Comparison of ENCODE assay signal across 8 mouse cellular contexts in genomic region chr1:152956221-152956620, GRCm38 (mm10). TPM values are rescaled to one million over a fixed set of nuclear protein-coding genes. Genes with fewer than 3 reads are reported as not detected.
DNase-seq lines count a peak whose midpoint lies in the region; ATAC-seq and TF ChIP-seq lines count a peak whose summit lies in the region.

No protein-coding gene starts in this region.

- H3K4me3 ChIP-seq in ES-E14 (ENCODE audit: insufficient read depth in 1 of 2, low read depth in 1 of 2, low read length in 2 of 2, poor library complexity in 1 of 2, severe bottlenecking in 1 of 2) = peak overlapping the region; percentile 62 to 68
- peak overlapping the region; percentile 60 for H3K4me3 ChIP-seq in forebrain, embryonic 12.5 days (replicated peaks)

- no peaks in the 10 kb centered on the region for H3K9me3 ChIP-seq in ES-E14 (ENCODE audit: control insufficient read depth, insufficient read depth, low read depth, low read length)
- no peaks in the 10 kb centered on the region for H3K9me3 ChIP-seq in forebrain, embryonic 12.5 days

- no peak; the same call in 1 of the 2 replicates for ATAC-seq in forebrain, embryonic 12.5 days (ENCODE audit: low FRiP score)
- ATAC-seq in megakaryocyte, adult 5-6 weeks (ENCODE audit: poor library complexity, severe bottlenecking) = no peak

- peak; percentile 39 for DNase-seq in ES-E14 (ENCODE audit: low read depth, low spot score)
- peak; percentile 8 for DNase-seq in c-Kit-positive CD71-positive TER-119-positive erythroid progenitor cells, embryonic 14.5 days (ENCODE audit: low spot score)
- peak; percentile 71 to 85 for DNase-seq in heart, postnatal 14 days
- peak; percentile 72 to 80 for DNase-seq in kidney, postnatal 25 days
- DNase-seq in lung, postnatal 14 days = peak; percentile 76
- DNase-seq in right cerebral cortex, adult 2 months (ENCODE audit: low spot score in 2 of 2) = peak; percentile 30 to 49

- peaks cover 46% of the 10 kb centered on the region for H3K27me3 ChIP-seq in forebrain, embryonic 12.5 days

- H3K9ac ChIP-seq in ES-E14 (ENCODE audit: insufficient read depth, low read depth, low read length, poor library complexity, severe bottlenecking) = no peak overlapping the region
- 0 out of 2 replicates have a peak overlapping the region, but pooled peaks have one; percentile 55 for H3K9ac ChIP-seq in forebrain, embryonic 12.5 days

- no peak overlapping the region for H3K27ac ChIP-seq in ES-E14 (ENCODE audit: insufficient read depth, low read depth, low read length, poor library complexity, severe bottlenecking)
- H3K27ac ChIP-seq in forebrain, embryonic 12.5 days = no peak overlapping the region

- no peaks in the 10 kb centered on the region for H3K36me3 ChIP-seq in ES-E14 (ENCODE audit: control insufficient read depth, insufficient read depth, low read length, poor library complexity, severe bottlenecking)
- no peaks in the 10 kb centered on the region for H3K36me3 ChIP-seq in forebrain, embryonic 12.5 days (replicated peaks)

- in situ Hi-C loops in ES-E14 (cut with MboI; ENCODE audit: low sequenced_read_pairs in 2 of 2, unreplicated experiment in 2 of 2) = no loop called here

- H3K4me1 ChIP-seq in ES-E14 (ENCODE audit: control insufficient read depth in 2 of 2, insufficient read depth in 2 of 2, low read length in 2 of 2, poor library complexity in 1 of 2) = no peaks in the 10 kb centered on the region; a peak in 1 of 4 replicates
- H3K4me1 ChIP-seq in forebrain, embryonic 12.5 days = peaks cover 24% of the 10 kb centered on the region

- intact Hi-C loops in heart, postnatal 14 days (cut with DNase I) = no loop called here

- WGBS in forebrain, embryonic 12.5 days = 3% methylated on average over 14 of the region's 14 CpGs

- H3K4me2 ChIP-seq in forebrain, embryonic 12.5 days = peak overlapping the region; percentile 84

TF ChIP-seq in ES-E14, 5 proteins besides CTCF, POLR2A, EP300 and RAD21:
- TF ChIP-seq ZC3H11A (IDR thresholded peaks at IDR 0.05; ENCODE audit: borderline replicate concordance, low read depth, low read length) (no peak), HCFC1 (IDR thresholded peaks at IDR 0.05; ENCODE audit: borderline replicate concordance, insufficient read depth, low read length) (no peak), ZNF384 (IDR thresholded peaks at IDR 0.05; ENCODE audit: low read depth, low read length) (no peak), MAFK (IDR thresholded peaks at IDR 0.05; ENCODE audit: insufficient read depth, low read depth, low read length) (no peak), CHD2 (IDR thresholded peaks at IDR 0.05; ENCODE audit: low read depth, low read length) (no peak)
TF ChIP-seq in ES-E14: peak in this region for 0.

RNA-seq across cellular contexts. Expression of gene Nmnat2, which starts 1.4 kb away (rescaled TPM):
- 15.0 and 24.8 TPM in 2 replicates for total RNA-seq in ES-E14 (2012; rRNA removed)
- polyA plus RNA-seq in forebrain, embryonic 12.5 days (2016; fragmentation: Nextera tagmentation; extraction: Ambion mirVana) = 23.7 and 24.3 TPM in 2 replicates
- total RNA-seq in heart, postnatal 14 days (2021) = 1 to 10 TPM in 1 of 2 experiments, under 1 TPM in 1; 0.61 to 1.0 TPM
- total RNA-seq in megakaryocyte, adult 5-6 weeks (2015) = not detected in 2 replicates
- not detected in 2 replicates for total RNA-seq in megakaryocyte, adult 5-6 weeks (2017)

RNA-seq across cellular contexts. Expression of gene Smg7, which starts 53.8 kb away (rescaled TPM):
- total RNA-seq in ES-E14 (2012; rRNA removed) = 86.7 and 88.4 TPM in 2 replicates
- 34.1 and 46.7 TPM in 2 replicates for polyA plus RNA-seq in forebrain, embryonic 12.5 days (2016; fragmentation: Nextera tagmentation; extraction: Ambion mirVana)
- total RNA-seq in heart, postnatal 14 days (2021) = 10 to 100 TPM; 39.5 to 44.4 TPM
- total RNA-seq in megakaryocyte, adult 5-6 weeks (2015) = 75.7 and 77.3 TPM in 2 replicates
- 20.7 and 31.9 TPM in 2 replicates for total RNA-seq in megakaryocyte, adult 5-6 weeks (2017)

Comparison
In these comparisons a context has a peak if more than half of its experiments do, and no peak if none do; other contexts are left out.
1. DNase-seq: peak in every context shown above with its lines; median percentile 78 in heart, postnatal 14 days; 76 in kidney, postnatal 25 days; 76 in lung, postnatal 14 days; 40 in right cerebral cortex, adult 2 months; 39 in ES-E14; 8 in c-Kit-positive CD71-positive TER-119-positive erythroid progenitor cells, embryonic 14.5 days.